Mouse (Mus musculus) midbrain, embryonic 15.5 days (tissue): ENCODE data around the gene Ckap2. TPM values are rescaled to one million over a fixed set of nuclear protein-coding genes. Genes with fewer than 3 reads are reported as not detected.
"Not testable (repeated sequence)": the region's sequence is repeated elsewhere in the genome, so short reads cannot be mapped to it uniquely, and the experiment has no call there.

Experiments
- ATAC-seq: fragments of 200-750 bp; cut with Nextera tagmentation; replicated peaks from 2 replicates; pipeline ENCODE4 v1.8.0; 2017; ENCODE audit warnings: moderate TSS enrichment
- H3K27ac ChIP-seq: fragments of 300-500 bp; sonication (generic); 2 replicates; pipeline ENCODE4 v1.5.1; 2015; ENCODE audit warnings: mild to moderate bottlenecking, inconsistent platforms
- H3K27me3 ChIP-seq: fragments of 300-500 bp; sonication (generic); replicated peaks from 2 replicates; pipeline ENCODE4 v1.6.1; 2015; ENCODE audit warnings: inconsistent platforms
- H3K36me3 ChIP-seq: fragments of 300-500 bp; sonication (generic); replicated peaks from 2 replicates; pipeline ENCODE4 v1.6.1; 2015; ENCODE audit warnings: inconsistent platforms
- H3K4me1 ChIP-seq: fragments of 300-500 bp; sonication (generic); 2 replicates; pipeline ENCODE4 v1.6.1; 2015; ENCODE audit warnings: inconsistent platforms
- H3K4me2 ChIP-seq: fragments of 300-500 bp; sonication (generic); 2 replicates; pipeline ENCODE4 v1.6.1; 2015; ENCODE audit warnings: inconsistent platforms, mild to moderate bottlenecking, moderate library complexity
- H3K4me3 ChIP-seq: fragments of 300-500 bp; sonication (generic); 2 replicates; pipeline ENCODE4 v1.5.1; 2015; ENCODE audit warnings: mild to moderate bottlenecking, inconsistent platforms
- H3K9ac ChIP-seq: fragments of 300-500 bp; sonication (generic); 2 replicates; pipeline ENCODE4 v1.6.1; 2015; ENCODE audit warnings: mild to moderate bottlenecking, inconsistent platforms
- H3K9me3 ChIP-seq: fragments of 300-500 bp; sonication (generic); 2 replicates; pipeline ENCODE4 v1.6.1; 2016; ENCODE audit warnings: inconsistent platforms
- WGBS: fragments of 180-500 bp; shearing (Covaris S2); methylation state at CpG from one replicate; pipeline ENCODE4 v1.1.7; 2015; ENCODE audit warnings: mixed read lengths; 5-methylcytosine and 5-hydroxymethylcytosine counted together
- polyA plus RNA-seq: library from polyadenylated mRNA; unstranded; fragments of >200 nt; fragmentation: Nextera tagmentation; extraction: Ambion mirVana; gene quantifications from 2 replicates; pipeline ENCODE4 v1.2.1, GENCODE M21; 2015

Gene Ckap2
- polyA plus RNA-seq, 1 experiment from 2014 or later, result 8.3 TPM

GRCm38 (mm10) chr8:22143764-22144491, 41.7 kb downstream of the Ckap2 start:
- H3K9me3 ChIP-seq, result no peaks in the 10 kb centered on the region
- H3K4me3 ChIP-seq, result no peak overlapping the region
- no peak overlapping the region for H3K4me2 ChIP-seq
- no peaks in the 10 kb centered on the region for H3K27me3 ChIP-seq
- no peak overlapping the region for H3K9ac ChIP-seq
- no peak overlapping the region for H3K27ac ChIP-seq
- 88% methylated on average over 1 of the region's 1 CpGs for WGBS
- H3K4me1 ChIP-seq, result no peaks in the 10 kb centered on the region
- no peaks in the 10 kb centered on the region for H3K36me3 ChIP-seq
- no peak for ATAC-seq

- no peak overlapping the region for H3K27ac ChIP-seq
- no peak overlapping the region for H3K4me3 ChIP-seq
- 73% methylated on average over 4 of the region's 4 CpGs for WGBS
- ATAC-seq, result no peak
- no peaks in the 10 kb centered on the region for H3K36me3 ChIP-seq
- no peak overlapping the region for H3K9ac ChIP-seq
- H3K4me1 ChIP-seq, result no peaks in the 10 kb centered on the region
- H3K4me2 ChIP-seq, result no peak overlapping the region
- H3K9me3 ChIP-seq, result no peaks in the 10 kb centered on the region
- no peaks in the 10 kb centered on the region for H3K27me3 ChIP-seq
Measured at GRCm38 (mm10) chr8:22142592-22142991, 43.0 kb downstream of the Ckap2 start.

- Histone ChIP-seq H3K4me3 (no peak overlapping the region), H3K27ac (no peak overlapping the region), H3K36me3 (no peaks in the 10 kb centered on the region), H3K9me3 (no peaks in the 10 kb centered on the region), H3K4me2 (no peak overlapping the region), H3K27me3 (no peaks in the 10 kb centered on the region), H3K9ac (no peak overlapping the region), H3K4me1 (no peaks in the 10 kb centered on the region)
- ATAC-seq, result no peak
- 92% methylated on average over 4 of the region's 4 CpGs for WGBS
Measured at GRCm38 (mm10) chr8:22141836-22142385, 43.7 kb downstream of the Ckap2 start.

GRCm38 (mm10) chr8:22136462-22136861, 49.2 kb downstream of the Ckap2 start:
- not testable (repeated sequence) for H3K4me1 ChIP-seq, ATAC-seq, H3K9me3 ChIP-seq, H3K4me3 ChIP-seq, H3K36me3 ChIP-seq, H3K9ac ChIP-seq, H3K27ac ChIP-seq, H3K4me2 ChIP-seq, H3K27me3 ChIP-seq
- 90% methylated on average over 9 of the region's 9 CpGs for WGBS

GRCm38 (mm10) chr8:22134750-22135135, 50.9 kb downstream of the Ckap2 start:
- Histone ChIP-seq H3K36me3 (no peaks in the 10 kb centered on the region), H3K9ac (no peak overlapping the region), H3K4me1 (no peaks in the 10 kb centered on the region), H3K9me3 (no peaks in the 10 kb centered on the region), H3K4me2 (no peak overlapping the region), H3K27ac (no peak overlapping the region), H3K27me3 (no peaks in the 10 kb centered on the region), H3K4me3 (no peak overlapping the region)
- ATAC-seq, result no peak
- 86% methylated on average over 5 of the region's 5 CpGs for WGBS

GRCm38 (mm10) chr8:22134078-22134749, 51.4 kb downstream of the Ckap2 start:
- no peaks in the 10 kb centered on the region for H3K27me3 ChIP-seq
- no peak for ATAC-seq
- H3K36me3 ChIP-seq, result no peaks in the 10 kb centered on the region
- H3K9me3 ChIP-seq, result no peaks in the 10 kb centered on the region
- H3K4me3 ChIP-seq, result no peak overlapping the region
- H3K4me2 ChIP-seq, result no peak overlapping the region
- H3K4me1 ChIP-seq, result no peaks in the 10 kb centered on the region
- no peak overlapping the region for H3K9ac ChIP-seq
- no peak overlapping the region for H3K27ac ChIP-seq
- 94% methylated on average over 7 of the region's 7 CpGs for WGBS

GRCm38 (mm10) chr8:22132062-22132461, 53.6 kb downstream of the Ckap2 start:
- no peak for ATAC-seq
- WGBS, result 89% methylated on average over 12 of the region's 12 CpGs
- Histone ChIP-seq H3K27me3 (no peaks in the 10 kb centered on the region), H3K4me2 (no peak overlapping the region), H3K9me3 (no peaks in the 10 kb centered on the region), H3K36me3 (0 out of 2 replicates have a peak, but pooled peaks cover 5% of the 10 kb centered on the region), H3K9ac (no peak overlapping the region), H3K4me1 (no peaks in the 10 kb centered on the region), H3K27ac (no peak overlapping the region), H3K4me3 (no peak overlapping the region)

- Histone ChIP-seq H3K4me1 (peaks cover 7% of the 10 kb centered on the region), H3K9me3 (no peaks in the 10 kb centered on the region), H3K36me3 (0 out of 2 replicates have a peak, but pooled peaks cover 5% of the 10 kb centered on the region), H3K4me3 (peak within 1 kb of the TSS; percentile 36), H3K27ac (no peak within 1 kb of the TSS), H3K27me3 (no peaks in the 10 kb centered on the region), H3K4me2 (peak within 1 kb of the TSS; percentile 60), H3K9ac (peak within 1 kb of the TSS; percentile 21; the same call in 1 of the 2 replicates)
- ATAC-seq, result peak; percentile 83
- 1% methylated on average over 29 of the region's 29 CpGs for WGBS
Measured at GRCm38 (mm10) chr8:22124220-22125152, 61.1 kb downstream of the Ckap2 start, which contains the start of gene Nek5. Gene Nek5 (minus strand): TSS chr8:22125053.

Other genes with a start within 250 kb of the Ckap2 start
- gene Defb35, start 247.5 kb downstream of the Ckap2 start, polyA plus RNA-seq, result not detected in 2 replicates
- not detected in 2 replicates for gene Defb13, start 239.1 kb downstream of the Ckap2 start, polyA plus RNA-seq
- not detected in 2 replicates for gene Fam90a1a, start 227.1 kb downstream of the Ckap2 start, polyA plus RNA-seq
- gene Ccdc70, start 216.0 kb downstream of the Ckap2 start, polyA plus RNA-seq, result not detected in 2 replicates
- 1.5 and 1.6 TPM in 2 replicates for gene Atp7b, start 125.5 kb downstream of the Ckap2 start, polyA plus RNA-seq
- gene Alg11, start 125.1 kb downstream of the Ckap2 start, polyA plus RNA-seq, result 37.8 and 43.2 TPM in 2 replicates
- gene Nek5, start 60.8 kb downstream of the Ckap2 start, polyA plus RNA-seq, result 1.1 and 1.3 TPM in 2 replicates
- gene Nek3, start 19.4 kb downstream of the Ckap2 start, polyA plus RNA-seq, result 6.9 and 7.6 TPM in 2 replicates
- 40.7 and 42.3 TPM in 2 replicates for gene Vps36, start 7.0 kb upstream of the Ckap2 start, polyA plus RNA-seq
- gene Thsd1, start 41.5 kb upstream of the Ckap2 start, polyA plus RNA-seq, result 7.6 and 8.5 TPM in 2 replicates
- gene Tpte, start 97.6 kb upstream of the Ckap2 start, polyA plus RNA-seq, result not detected in 2 replicates
- gene Slc25a15, start 212.8 kb upstream of the Ckap2 start, polyA plus RNA-seq, result 7.1 and 7.3 TPM in 2 replicates
- 31.6 TPM in 2 replicates for gene Mrps31, start 225.5 kb upstream of the Ckap2 start, polyA plus RNA-seq